Mouse (Mus musculus) testis, postnatal 14 days (tissue): ENCODE results near the gene Plekhn1.

Experiments
- DNase-seq: peaks from one replicate; pipeline ENCODE4 v3.0.0; 2021; ENCODE audit warnings: low spot score

The Plekhn1 gene

GRCm38 (mm10) chr4:156184291-156184954 lies 50.2 kb downstream of the Plekhn1 start:
- DNase-seq: no peak

GRCm38 (mm10) chr4:156183747-156184146 lies 50.9 kb downstream of the Plekhn1 start:
- DNase-seq: no peak

GRCm38 (mm10) chr4:156177630-156178029 lies 57.0 kb downstream of the Plekhn1 start:
- DNase-seq: no peak

GRCm38 (mm10) chr4:156171828-156172227 lies 62.8 kb downstream of the Plekhn1 start:
- no peak for DNase-seq
